Mouse (Mus musculus) testis, adult 2 months (tissue): ENCODE results near the gene Spast.

Source experiments
- CTCF ChIP-seq: fragments of 200-500 bp; IDR thresholded peaks from 2 replicates; pipeline ENCODE4 v1.5.1; 2012; ENCODE audit warnings: low read depth, mild to moderate bottlenecking, inconsistent platforms, low read length, moderate library complexity; ENCODE audit not compliant: control insufficient read depth, insufficient read depth, insufficient replicate concordance
- POLR2A ChIP-seq: fragments of 200-500 bp; IDR thresholded peaks from 2 replicates; pipeline ENCODE4 v1.6.1; 2012; ENCODE audit warnings: low read depth, mild to moderate bottlenecking, inconsistent platforms, low read length, moderate library complexity; ENCODE audit not compliant: control insufficient read depth

DNA sequence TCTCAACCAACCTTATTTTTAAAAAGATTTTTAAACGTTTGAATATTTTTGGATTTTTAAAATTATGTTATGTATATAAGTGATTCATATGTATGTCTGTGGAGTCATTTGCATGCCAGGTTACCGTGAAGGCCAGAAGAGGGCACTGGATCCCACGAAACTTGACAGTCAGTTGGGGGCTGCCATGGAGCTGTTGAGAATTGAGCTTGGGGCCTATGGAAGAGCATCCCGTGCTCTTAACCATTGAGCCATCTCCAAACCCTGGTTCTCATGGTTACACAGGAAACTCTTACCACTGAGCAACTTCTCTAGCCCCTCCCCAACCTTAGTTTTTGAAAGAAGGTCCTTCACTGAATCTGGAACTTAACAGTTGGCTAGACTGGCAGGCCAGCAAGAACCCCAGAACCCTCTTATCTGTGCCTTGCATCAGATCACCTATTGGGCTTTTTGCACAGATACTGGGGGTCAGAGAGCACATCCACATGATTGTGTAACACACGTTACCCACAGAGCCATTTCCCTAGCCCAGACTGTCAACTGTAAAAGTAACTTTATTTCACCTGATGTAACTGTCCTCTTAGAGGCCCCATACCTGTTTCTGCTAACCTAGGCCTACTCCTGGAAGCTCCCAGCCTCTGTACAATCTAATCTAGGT, 16.3 kb upstream of the Spast start:
- TF ChIP-seq CTCF = no peak
- TF ChIP-seq POLR2A = no peak
